Mouse (Mus musculus) forebrain, postnatal 0 days (tissue): ENCODE measurements around the gene Ctf2. TPM values are rescaled to one million over a fixed set of nuclear protein-coding genes. Genes with fewer than 3 reads are reported as not detected.

ENCODE experiments used
- ATAC-seq: fragments of 200-750 bp; cut with Nextera tagmentation; 2 replicates; pipeline ENCODE4 v1.8.0; 2017; ENCODE audit warnings: mild to moderate bottlenecking, moderate library complexity
- DNase-seq: peaks from one replicate; pipeline ENCODE4 v3.0.0-alpha.2; 2015
- H3K27ac ChIP-seq: fragments of 300-500 bp; sonication (generic); 2 replicates; pipeline ENCODE4 v1.5.1; 2014; ENCODE audit warnings: low read depth, mild to moderate bottlenecking, antibody characterized with exemption, low read length, moderate library complexity, mixed read lengths
- H3K27me3 ChIP-seq: fragments of 300-500 bp; sonication (generic); 2 replicates; pipeline ENCODE4 v1.6.1; 2014; ENCODE audit warnings: mild to moderate bottlenecking, low read length, mixed read lengths; ENCODE audit not compliant: insufficient read depth
- H3K36me3 ChIP-seq: fragments of 300-500 bp; sonication (generic); 2 replicates; pipeline ENCODE4 v1.6.1; 2014; ENCODE audit warnings: mild to moderate bottlenecking, moderate library complexity; ENCODE audit not compliant: insufficient read depth
- H3K4me1 ChIP-seq: fragments of 300-500 bp; sonication (generic); 2 replicates; pipeline ENCODE4 v1.6.1; 2014; ENCODE audit warnings: antibody characterized with exemption; ENCODE audit not compliant: insufficient read depth
- H3K4me2 ChIP-seq: fragments of 300-500 bp; sonication (generic); 2 replicates; pipeline ENCODE4 v1.6.1; 2014; ENCODE audit warnings: low read depth, mild to moderate bottlenecking, moderate library complexity
- H3K4me3 ChIP-seq: fragments of 300-500 bp; sonication (generic); 2 replicates; pipeline ENCODE4 v1.5.1; 2014; ENCODE audit warnings: low read depth, low read length, mixed read lengths
- H3K9ac ChIP-seq: fragments of 300-500 bp; sonication (generic); 2 replicates; pipeline ENCODE4 v1.6.1; 2014; ENCODE audit warnings: mild to moderate bottlenecking
- H3K9me3 ChIP-seq: fragments of 300-500 bp; sonication (generic); 2 replicates; pipeline ENCODE4 v1.6.1; 2016; ENCODE audit warnings: low read length
- CTCF ChIP-seq: sonication (generic); IDR thresholded peaks from 2 replicates; pipeline ENCODE4 v1.5.1; 2016; ENCODE audit warnings: antibody characterized with exemption, control low read depth, low read depth
- WGBS: fragments of 180-500 bp; shearing (Covaris S2); extraction: QIAGEN DNeasy Blood & Tissue Kit; methylation state at CpG from one replicate; pipeline ENCODE4 v1.1.7; 2014; 5-methylcytosine and 5-hydroxymethylcytosine counted together
- polyA plus RNA-seq: library from polyadenylated mRNA; unstranded; fragments of >200 nt; fragmentation: Nextera tagmentation; extraction: Ambion mirVana; gene quantifications from 2 replicates; pipeline ENCODE4 v1.2.1, GENCODE M21; 2015
- total RNA-seq: library from RNA; depleted of rRNA; stranded (reverse); fragments of >200 nt; gene quantifications from 2 replicates; pipeline ENCODE4 v1.2.3, GENCODE M21; 2014

Gene Ctf2
- total and polyA plus RNA-seq, 2 experiments from 2014 or later, result not detected

DNA sequence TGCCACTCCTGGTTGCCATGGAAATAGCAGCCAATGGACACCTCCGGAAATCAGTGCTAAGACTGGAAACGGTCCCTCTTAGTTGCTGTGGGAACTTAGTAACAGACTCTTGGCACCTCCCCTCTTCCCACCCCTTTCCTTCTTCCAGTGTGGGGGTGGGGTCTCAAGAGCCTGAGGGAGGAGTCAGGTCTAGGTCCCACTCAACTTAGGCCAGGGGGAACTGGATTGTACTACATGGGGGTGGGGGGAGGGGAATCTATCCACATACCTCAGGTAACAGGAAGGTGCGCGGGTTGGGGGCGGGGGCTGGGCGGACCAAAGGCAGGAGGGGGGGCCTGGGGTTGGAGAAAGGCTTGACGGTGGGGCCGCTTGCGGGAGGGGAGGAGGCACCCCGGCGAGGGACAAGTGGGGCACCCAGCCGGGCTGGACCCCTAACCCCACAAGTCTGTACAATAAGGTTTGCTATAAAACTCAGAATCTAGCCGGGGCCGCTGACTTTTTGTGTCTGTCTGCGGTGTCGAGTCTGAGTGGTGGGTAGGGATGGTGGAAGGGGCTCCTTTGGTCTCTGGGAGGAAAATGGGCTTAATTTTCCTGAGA is 37.1 kb upstream of the Ctf2 start:
- Histone ChIP-seq H3K4me3 (peak overlapping the region; percentile 47), H3K27ac (peak overlapping the region; percentile 85), H3K9me3 (no peaks in the 10 kb centered on the region), H3K27me3 (no peaks in the 10 kb centered on the region), H3K4me1 (peaks cover 7% of the 10 kb centered on the region), H3K36me3 (peaks cover 41% of the 10 kb centered on the region), H3K9ac (peak overlapping the region; percentile 62), H3K4me2 (peak overlapping the region; percentile 69)
- DNase-seq, result peak; percentile 96
- peak; percentile 95 for ATAC-seq
- no peak for TF ChIP-seq CTCF
- WGBS, result 2% methylated on average over 15 of the region's 16 CpGs

DNA sequence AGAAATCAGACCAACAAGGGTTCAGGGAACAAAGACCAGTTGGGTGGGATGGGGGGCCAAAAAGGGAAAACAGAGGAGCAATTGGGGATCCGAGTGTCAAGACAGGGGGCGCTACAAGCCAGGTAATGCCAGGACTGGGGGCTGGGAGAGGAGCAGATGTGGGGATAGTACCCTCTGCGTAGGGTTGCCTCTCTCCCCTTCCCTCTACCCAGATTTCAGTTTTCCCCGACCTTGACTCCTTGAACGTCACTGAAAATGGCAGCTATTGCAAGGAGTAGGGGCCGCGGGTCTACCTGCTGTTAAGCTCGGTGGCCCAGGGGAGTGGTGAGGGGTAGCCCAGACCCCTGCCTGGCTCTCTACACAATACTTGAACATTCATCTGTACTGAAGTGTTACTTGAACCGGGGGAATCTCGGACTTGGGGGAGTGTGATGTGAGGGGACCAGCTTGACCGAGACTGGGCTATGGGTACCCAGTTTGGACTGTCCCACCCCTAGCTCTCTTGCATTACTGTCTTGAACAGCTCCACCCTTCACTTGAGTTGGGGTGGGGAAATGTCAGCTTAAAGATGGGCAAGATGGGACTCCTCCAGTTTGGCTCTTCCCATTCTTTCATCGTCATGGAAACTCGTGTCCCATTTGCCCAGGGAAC is 36.5 kb upstream of the Ctf2 start:
- peaks cover 47% of the 10 kb centered on the region for H3K36me3 ChIP-seq
- H3K27me3 ChIP-seq, result no peaks in the 10 kb centered on the region
- peaks cover 7% of the 10 kb centered on the region for H3K4me1 ChIP-seq
- WGBS, result 42% methylated on average over 13 of the region's 13 CpGs
- peak; percentile 42 for TF ChIP-seq CTCF
- H3K4me2 ChIP-seq, result peak overlapping the region; percentile 69; the same call in 1 of the 2 replicates
- no peak overlapping the region for H3K9ac ChIP-seq
- H3K9me3 ChIP-seq, result no peaks in the 10 kb centered on the region
- no peak overlapping the region for H3K4me3 ChIP-seq
- DNase-seq (no peak), ATAC-seq (no peak)
- peak overlapping the region; percentile 79 for H3K27ac ChIP-seq

DNA sequence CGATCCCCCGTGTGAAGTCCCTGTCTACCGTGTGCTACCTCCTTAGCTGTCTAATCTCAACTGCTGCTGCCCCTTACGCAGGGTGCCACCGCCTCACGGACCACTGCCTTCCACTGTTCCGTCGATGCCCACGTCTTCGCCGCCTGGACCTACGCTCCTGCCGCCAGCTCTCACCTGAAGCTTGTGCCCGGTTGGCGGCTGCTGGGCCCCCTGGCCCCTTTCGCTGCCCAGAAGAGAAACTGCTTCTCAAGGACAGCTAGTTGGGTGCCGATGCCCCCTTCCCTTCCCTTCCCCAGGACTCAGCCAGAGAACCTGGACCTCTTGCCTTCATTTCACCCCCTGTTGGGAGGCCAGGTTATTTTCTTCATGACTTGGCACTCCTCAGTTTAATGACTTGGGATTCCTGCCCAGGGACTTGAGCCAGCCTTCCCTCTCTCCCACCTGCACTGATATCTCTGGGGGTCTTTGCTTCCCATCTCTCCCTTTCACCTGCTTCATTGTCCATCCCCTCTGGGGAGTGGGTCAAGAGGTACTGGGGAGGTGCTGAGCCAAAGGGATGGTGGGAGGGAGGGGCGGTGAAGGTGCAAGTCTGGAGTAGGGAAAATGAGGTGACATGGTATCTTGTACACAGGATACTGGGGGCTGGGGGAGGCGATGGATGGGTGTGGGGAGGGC is 35.8 kb upstream of the Ctf2 start:
- H3K9ac ChIP-seq, result no peak overlapping the region
- DNase-seq (no peak), ATAC-seq (no peak)
- TF ChIP-seq CTCF, result no peak
- WGBS, result 90% methylated on average over 19 of the region's 19 CpGs
- H3K27me3 ChIP-seq, result no peaks in the 10 kb centered on the region
- no peaks in the 10 kb centered on the region for H3K9me3 ChIP-seq
- H3K4me2 ChIP-seq, result no peak overlapping the region
- peaks cover 7% of the 10 kb centered on the region for H3K4me1 ChIP-seq
- peaks cover 51% of the 10 kb centered on the region for H3K36me3 ChIP-seq
- peak overlapping the region; percentile 79 for H3K27ac ChIP-seq
- no peak overlapping the region for H3K4me3 ChIP-seq

DNA sequence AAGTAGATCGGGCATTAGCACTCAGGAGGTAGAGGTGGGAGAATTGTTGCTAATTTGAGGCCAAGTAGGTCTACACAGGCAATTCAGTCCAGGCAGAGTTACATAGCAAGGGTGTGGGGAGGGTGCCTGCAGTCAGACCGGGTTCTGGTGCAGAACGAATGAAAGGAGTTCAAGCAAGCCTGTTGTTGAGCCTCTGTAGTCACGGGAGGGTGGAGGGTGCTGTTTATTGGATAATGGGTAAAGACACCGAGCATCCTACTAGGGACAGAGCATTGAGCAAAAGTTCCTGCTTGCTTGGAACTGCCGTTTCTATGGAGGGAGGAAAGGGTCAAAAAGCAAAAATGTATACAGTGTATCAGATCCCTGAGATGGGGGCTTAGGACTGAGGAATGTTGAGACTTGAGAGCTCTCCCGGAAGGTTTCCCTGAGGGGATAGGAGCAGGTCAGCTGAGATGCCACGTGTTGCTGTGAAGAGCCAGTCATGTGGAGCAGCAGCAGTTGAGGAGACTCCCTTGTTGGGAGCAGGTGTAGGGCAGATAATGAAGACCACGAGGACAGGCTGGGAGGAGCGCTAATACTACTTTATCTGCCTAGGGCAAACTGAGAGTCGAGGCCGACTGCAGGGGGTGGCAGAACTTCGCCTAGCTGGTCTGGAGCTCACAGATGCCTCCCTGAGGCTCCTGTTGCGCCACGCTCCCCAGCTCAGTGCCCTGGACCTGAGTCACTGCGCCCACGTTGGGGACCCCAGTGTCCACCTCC is 35.1 kb upstream of the Ctf2 start:
- Histone ChIP-seq H3K36me3 (peaks cover 56% of the 10 kb centered on the region), H3K27me3 (no peaks in the 10 kb centered on the region), H3K9me3 (no peaks in the 10 kb centered on the region), H3K4me2 (no peak overlapping the region), H3K4me3 (no peak overlapping the region), H3K27ac (no peak overlapping the region), H3K4me1 (peaks cover 7% of the 10 kb centered on the region), H3K9ac (no peak overlapping the region)
- no peak for ATAC-seq
- WGBS, result 83% methylated on average over 17 of the region's 17 CpGs
- no peak for TF ChIP-seq CTCF
- no peak for DNase-seq

DNA sequence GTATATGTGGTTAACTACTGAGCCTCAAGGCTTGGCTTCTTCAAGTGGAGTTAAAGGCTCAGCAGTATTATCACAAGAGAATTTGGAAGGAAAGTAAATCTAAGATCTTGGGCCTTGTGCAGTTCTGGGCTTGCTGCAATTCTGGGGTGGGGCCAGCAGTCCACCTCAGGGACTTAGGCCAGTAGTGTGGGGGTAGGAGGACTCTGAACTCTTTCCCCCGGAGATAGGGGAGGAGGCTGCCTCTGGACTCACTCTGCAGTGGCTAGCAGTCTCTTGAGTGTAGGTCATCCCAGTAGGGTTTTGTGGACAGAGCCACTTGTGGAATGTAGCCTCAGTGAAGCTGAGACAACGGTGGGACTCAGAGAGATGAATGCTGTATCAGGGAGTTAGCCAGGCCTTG is 33.8 kb upstream of the Ctf2 start:
- Histone ChIP-seq H3K9ac (no peak overlapping the region), H3K4me3 (no peak overlapping the region), H3K4me2 (no peak overlapping the region), H3K36me3 (peaks cover 62% of the 10 kb centered on the region), H3K9me3 (no peaks in the 10 kb centered on the region), H3K27ac (no peak overlapping the region), H3K27me3 (no peaks in the 10 kb centered on the region), H3K4me1 (peaks cover 7% of the 10 kb centered on the region)
- TF ChIP-seq CTCF, result no peak
- DNase-seq, result no peak
- 89% methylated on average over 2 of the region's 2 CpGs for WGBS
- no peak for ATAC-seq

DNA sequence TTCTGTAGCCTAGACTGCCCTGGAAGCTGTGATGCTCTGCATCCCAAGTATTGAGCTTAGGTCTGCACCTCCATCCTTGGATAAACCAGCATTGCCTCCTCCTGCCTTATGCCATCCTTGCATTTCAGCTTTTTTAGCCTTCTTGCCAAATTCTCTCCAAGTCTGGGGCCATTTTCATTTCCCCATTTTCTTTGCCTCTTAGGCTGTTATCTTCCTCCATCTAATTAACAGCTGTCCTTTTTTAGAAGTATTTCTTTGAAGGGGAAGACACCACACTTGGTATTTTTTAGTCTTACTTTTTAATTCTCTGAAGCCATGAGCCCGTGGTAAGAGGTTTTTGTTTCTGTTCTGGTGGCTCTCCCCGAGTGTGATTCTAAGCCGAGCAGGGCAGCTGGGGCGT is 31.7 kb upstream of the Ctf2 start:
- DNase-seq (no peak), ATAC-seq (no peak)
- H3K4me1 ChIP-seq, result peaks cover 5% of the 10 kb centered on the region
- peaks cover 70% of the 10 kb centered on the region for H3K36me3 ChIP-seq
- H3K27me3 ChIP-seq, result no peaks in the 10 kb centered on the region
- no peak overlapping the region for H3K4me3 ChIP-seq
- no peak overlapping the region for H3K4me2 ChIP-seq
- H3K27ac ChIP-seq, result no peak overlapping the region
- no peak overlapping the region for H3K9ac ChIP-seq
- H3K9me3 ChIP-seq, result no peaks in the 10 kb centered on the region
- 92% methylated on average over 4 of the region's 4 CpGs for WGBS
- no peak for TF ChIP-seq CTCF

DNA sequence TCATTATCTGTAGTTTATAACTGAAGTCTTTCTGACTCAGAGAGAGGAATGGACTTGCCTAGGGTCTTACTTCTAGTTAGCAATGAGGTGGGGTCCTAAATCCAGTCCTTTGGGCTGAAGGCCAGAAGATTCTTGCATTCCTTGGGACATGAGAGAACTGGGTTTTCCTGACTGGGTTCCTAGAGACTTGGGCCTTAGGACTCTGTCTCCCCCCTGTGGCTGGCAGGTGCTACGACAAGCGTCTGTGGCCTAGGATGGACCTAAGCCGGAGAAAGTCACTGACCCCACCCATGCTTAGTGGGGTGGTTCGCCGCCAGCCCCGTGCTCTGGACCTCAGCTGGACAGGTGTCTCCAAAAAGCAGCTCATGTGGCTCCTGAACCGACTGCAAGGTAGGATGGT is 29.1 kb upstream of the Ctf2 start:
- Histone ChIP-seq H3K9me3 (no peaks in the 10 kb centered on the region), H3K36me3 (peaks cover 64% of the 10 kb centered on the region), H3K4me3 (no peak overlapping the region), H3K27ac (no peak overlapping the region), H3K4me2 (no peak overlapping the region), H3K4me1 (no peaks in the 10 kb centered on the region), H3K9ac (no peak overlapping the region), H3K27me3 (no peaks in the 10 kb centered on the region)
- TF ChIP-seq CTCF, result peak; percentile 83
- ATAC-seq (no peak), DNase-seq (peak; percentile 60)
- WGBS, result 43% methylated on average over 7 of the region's 7 CpGs
